Mouse (Mus musculus): ENCODE results near the gene Ksr1. TPM values are rescaled to one million over a fixed set of nuclear protein-coding genes. Genes with fewer than 3 reads are reported as not detected.

The Ksr1 gene
- polyA plus RNA-seq, 1 experiment from 2014 or later, result 4.7 TPM

- H3K4me1 ChIP-seq (replicated peaks; ENCODE audit: control insufficient read depth, insufficient read depth, low read length), result no peaks in the 10 kb centered on the region
- H3K27ac ChIP-seq (ENCODE audit: low read depth, low read length), result no peak overlapping the region
- 0 out of 2 replicates have a peak, but pooled peaks cover 4% of the 10 kb centered on the region for H3K9me3 ChIP-seq (ENCODE audit: control insufficient read depth)
- H3K4me3 ChIP-seq (ENCODE audit: low read depth, low read length), result no peak overlapping the region
- ATAC-seq, result no peak
- 83% methylated on average over 4 of the region's 4 CpGs for WGBS
- TF ChIP-seq CTCF (IDR thresholded peaks at IDR 0.05; ENCODE audit: low read depth), result peak; percentile 50
- no peak overlapping the region for H3K9ac ChIP-seq (ENCODE audit: low read depth, low read length)
- no peaks in the 10 kb centered on the region for H3K27me3 ChIP-seq (replicated peaks; ENCODE audit: control insufficient read depth, insufficient read depth, low read length)
- H3K36me3 ChIP-seq (ENCODE audit: control insufficient read depth, insufficient read depth), result peaks cover 36% of the 10 kb centered on the region
- no peak overlapping the region for H3K4me2 ChIP-seq (replicated peaks; ENCODE audit: low read depth)
These were observed 97.3 kb downstream of the Ksr1 start for GRCm38 (mm10) chr11:79048906-79049305.

GRCm38 (mm10) chr11:79047180-79047727, 99.0 kb downstream of the Ksr1 start:
- no peak overlapping the region for H3K27ac ChIP-seq (ENCODE audit: low read depth, low read length)
- ATAC-seq, result no peak

GRCm38 (mm10) chr11:79046561-79047155, 99.5 kb downstream of the Ksr1 start:
- no peak for ATAC-seq
- peaks cover 59% of the 10 kb centered on the region for H3K36me3 ChIP-seq (ENCODE audit: control insufficient read depth, insufficient read depth)
- H3K4me1 ChIP-seq (replicated peaks; ENCODE audit: control insufficient read depth, insufficient read depth, low read length), result no peaks in the 10 kb centered on the region
- H3K27ac ChIP-seq (ENCODE audit: low read depth, low read length), result no peak overlapping the region
- WGBS, result 69% methylated on average over 8 of the region's 8 CpGs
- no peak overlapping the region for H3K4me3 ChIP-seq (ENCODE audit: low read depth, low read length)
- H3K9ac ChIP-seq (ENCODE audit: low read depth, low read length), result no peak overlapping the region
- 0 out of 2 replicates have a peak, but pooled peaks cover 4% of the 10 kb centered on the region for H3K9me3 ChIP-seq (ENCODE audit: control insufficient read depth)
- no peaks in the 10 kb centered on the region for H3K27me3 ChIP-seq (replicated peaks; ENCODE audit: control insufficient read depth, insufficient read depth, low read length)
- no peak for TF ChIP-seq CTCF (IDR thresholded peaks at IDR 0.05; ENCODE audit: low read depth)
- H3K4me2 ChIP-seq (replicated peaks; ENCODE audit: low read depth), result no peak overlapping the region

More at GRCm38 (mm10) chr11:79047180-79047727, 99.0 kb downstream of the Ksr1 start:
- TF ChIP-seq CTCF (IDR thresholded peaks at IDR 0.05; ENCODE audit: low read depth), result 0 out of 2 replicates have a peak, but pooled peaks have one; percentile 5
- 76% methylated on average over 11 of the region's 11 CpGs for WGBS
- H3K4me3 ChIP-seq (ENCODE audit: low read depth, low read length), result no peak overlapping the region
- no peak overlapping the region for H3K4me2 ChIP-seq (replicated peaks; ENCODE audit: low read depth)
- H3K36me3 ChIP-seq (ENCODE audit: control insufficient read depth, insufficient read depth), result peaks cover 53% of the 10 kb centered on the region
- H3K27me3 ChIP-seq (replicated peaks; ENCODE audit: control insufficient read depth, insufficient read depth, low read length), result no peaks in the 10 kb centered on the region
- H3K9me3 ChIP-seq (ENCODE audit: control insufficient read depth), result 0 out of 2 replicates have a peak, but pooled peaks cover 4% of the 10 kb centered on the region
- H3K4me1 ChIP-seq (replicated peaks; ENCODE audit: control insufficient read depth, insufficient read depth, low read length), result no peaks in the 10 kb centered on the region
- H3K9ac ChIP-seq (ENCODE audit: low read depth, low read length), result no peak overlapping the region

GRCm38 (mm10) chr11:79045231-79045630, 101.0 kb downstream of the Ksr1 start:
- Histone ChIP-seq H3K4me3 (ENCODE audit: low read depth, low read length) (no peak overlapping the region), H3K9me3 (ENCODE audit: control insufficient read depth) (0 out of 2 replicates have a peak, but pooled peaks cover 4% of the 10 kb centered on the region), H3K9ac (ENCODE audit: low read depth, low read length) (no peak overlapping the region), H3K4me1 (replicated peaks; ENCODE audit: control insufficient read depth, insufficient read depth, low read length) (no peaks in the 10 kb centered on the region), H3K27ac (ENCODE audit: low read depth, low read length) (no peak overlapping the region), H3K27me3 (replicated peaks; ENCODE audit: control insufficient read depth, insufficient read depth, low read length) (no peaks in the 10 kb centered on the region), H3K36me3 (ENCODE audit: control insufficient read depth, insufficient read depth) (peaks cover 70% of the 10 kb centered on the region), H3K4me2 (replicated peaks; ENCODE audit: low read depth) (no peak overlapping the region)
- TF ChIP-seq CTCF (IDR thresholded peaks at IDR 0.05; ENCODE audit: low read depth), result no peak
- WGBS, result 89% methylated on average over 9 of the region's 9 CpGs
- no peak for ATAC-seq

GRCm38 (mm10) chr11:79044798-79045197, 101.4 kb downstream of the Ksr1 start:
- H3K27ac ChIP-seq (ENCODE audit: low read depth, low read length), result no peak overlapping the region
- no peak overlapping the region for H3K4me3 ChIP-seq (ENCODE audit: low read depth, low read length)
- no peak overlapping the region for H3K4me2 ChIP-seq (replicated peaks; ENCODE audit: low read depth)
- TF ChIP-seq CTCF (IDR thresholded peaks at IDR 0.05; ENCODE audit: low read depth), result no peak
- H3K36me3 ChIP-seq (ENCODE audit: control insufficient read depth, insufficient read depth), result peaks cover 70% of the 10 kb centered on the region
- no peak overlapping the region for H3K9ac ChIP-seq (ENCODE audit: low read depth, low read length)
- no peaks in the 10 kb centered on the region for H3K27me3 ChIP-seq (replicated peaks; ENCODE audit: control insufficient read depth, insufficient read depth, low read length)
- ATAC-seq, result no peak
- 95% methylated on average over 25 of the region's 25 CpGs for WGBS
- H3K4me1 ChIP-seq (replicated peaks; ENCODE audit: control insufficient read depth, insufficient read depth, low read length), result no peaks in the 10 kb centered on the region
- H3K9me3 ChIP-seq (ENCODE audit: control insufficient read depth), result 0 out of 2 replicates have a peak, but pooled peaks cover 4% of the 10 kb centered on the region

GRCm38 (mm10) chr11:79041908-79042430, 104.2 kb downstream of the Ksr1 start:
- no peaks in the 10 kb centered on the region for H3K27me3 ChIP-seq (replicated peaks; ENCODE audit: control insufficient read depth, insufficient read depth, low read length)
- H3K27ac ChIP-seq (ENCODE audit: low read depth, low read length), result no peak overlapping the region
- 86% methylated on average over 14 of the region's 14 CpGs for WGBS
- no peak for ATAC-seq
- no peaks in the 10 kb centered on the region for H3K4me1 ChIP-seq (replicated peaks; ENCODE audit: control insufficient read depth, insufficient read depth, low read length)
- no peak overlapping the region for H3K9ac ChIP-seq (ENCODE audit: low read depth, low read length)
- peaks cover 86% of the 10 kb centered on the region for H3K36me3 ChIP-seq (ENCODE audit: control insufficient read depth, insufficient read depth)
- no peak overlapping the region for H3K4me2 ChIP-seq (replicated peaks; ENCODE audit: low read depth)
- H3K4me3 ChIP-seq (ENCODE audit: low read depth, low read length), result no peak overlapping the region
- no peaks in the 10 kb centered on the region for H3K9me3 ChIP-seq (ENCODE audit: control insufficient read depth)
- TF ChIP-seq CTCF (IDR thresholded peaks at IDR 0.05; ENCODE audit: low read depth), result no peak
